Mouse (Mus musculus): ENCODE results near the gene Yipf4. TPM values are rescaled to one million over a fixed set of nuclear protein-coding genes. Genes with fewer than 3 reads are reported as not detected.

The Yipf4 gene
- total RNA-seq, 2 experiments from 2014 or later = 26.3 to 28.4 TPM

GRCm38 (mm10) chr17:74522797-74523723, 33.8 kb downstream of the Yipf4 start:
- no peak for DNase-seq (ENCODE audit: low spot score)

GRCm38 (mm10) chr17:74526117-74526516, 36.8 kb downstream of the Yipf4 start:
- DNase-seq (ENCODE audit: low spot score) = no peak

DNA sequence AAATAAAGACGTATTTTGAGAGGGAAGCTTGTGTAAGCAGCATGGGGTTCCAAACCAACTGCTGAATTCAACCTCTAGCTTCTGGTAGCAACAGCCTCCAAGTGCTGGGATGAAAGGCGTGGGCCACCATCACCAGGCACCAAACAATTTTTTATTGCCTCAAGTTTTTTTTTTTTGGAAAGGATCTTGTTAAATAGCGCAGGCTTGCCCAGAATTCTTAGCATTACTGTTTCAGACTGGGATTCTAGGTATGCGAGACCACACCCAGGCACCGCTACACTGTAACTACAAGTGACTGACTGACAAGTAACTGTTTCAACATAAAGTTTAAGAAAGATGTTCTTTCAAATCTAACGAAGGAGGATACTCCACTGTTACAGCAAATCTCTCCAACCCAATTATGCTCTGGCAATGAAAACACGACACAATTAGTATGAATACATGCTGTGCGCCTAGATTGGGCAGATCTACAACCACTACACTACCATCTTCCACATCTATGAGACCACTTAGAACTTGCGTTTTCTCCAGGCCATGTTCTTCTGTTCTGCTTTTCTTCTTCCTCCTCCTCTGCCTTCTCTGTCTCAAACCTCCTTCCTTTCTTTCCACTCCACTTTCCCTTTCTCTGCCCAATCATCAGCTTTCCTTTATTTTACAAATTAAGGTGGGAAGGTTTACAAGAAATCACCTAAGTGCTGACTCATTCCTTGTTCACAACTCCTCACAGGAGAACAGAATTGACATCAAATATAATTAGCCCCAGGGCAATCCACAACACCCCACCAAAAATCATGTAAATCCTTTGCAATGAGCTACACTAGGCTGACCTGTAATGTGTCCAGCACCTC, 37.7 kb downstream of the Yipf4 start:
- no peak for DNase-seq (ENCODE audit: low spot score)

GRCm38 (mm10) chr17:74527729-74528607, 38.7 kb downstream of the Yipf4 start, which contains the start of gene Birc6:
Gene Birc6 (plus strand): TSS chr17:74528295.
- DNase-seq (ENCODE audit: low spot score) = peak; percentile 100

- DNase-seq (ENCODE audit: low spot score) = peak; percentile 14
Measured at GRCm38 (mm10) chr17:74528648-74529532, 39.6 kb downstream of the Yipf4 start.

GRCm38 (mm10) chr17:74529533-74529824, 40.2 kb downstream of the Yipf4 start:
- no peak for DNase-seq (ENCODE audit: low spot score)

GRCm38 (mm10) chr17:74534971-74535370, 45.7 kb downstream of the Yipf4 start:
- no peak for DNase-seq (ENCODE audit: low spot score)

- no peak for DNase-seq (ENCODE audit: low spot score)
Measured at GRCm38 (mm10) chr17:74537526-74537925, 48.2 kb downstream of the Yipf4 start.

DNA sequence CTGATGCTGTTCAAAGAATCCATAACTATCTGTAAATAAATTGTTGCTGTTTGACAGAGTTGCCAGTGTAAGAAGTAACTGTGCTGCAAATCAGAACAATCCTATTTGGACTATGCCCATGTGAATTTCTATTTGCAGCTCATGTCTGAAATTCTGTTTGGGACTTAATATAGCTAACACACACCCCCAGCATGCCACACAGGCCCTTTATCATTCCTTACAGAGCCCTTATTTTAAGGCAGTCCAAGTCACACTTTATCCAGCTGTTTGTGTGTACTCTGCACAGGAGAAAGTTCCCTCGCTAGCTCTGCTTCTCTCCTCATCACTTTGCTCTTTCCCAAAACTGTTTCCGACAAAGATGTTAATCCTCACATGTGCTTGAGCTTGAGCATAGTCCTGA, 54.3 kb downstream of the Yipf4 start:
- no peak for DNase-seq (ENCODE audit: low spot score)

Other genes with a start within 250 kb of the Yipf4 start
- gene Memo1, start 194.0 kb upstream of the Yipf4 start, total RNA-seq (2021) = 10 to 100 TPM; 46.8 to 51.8 TPM
- gene Dpy30, start 165.5 kb upstream of the Yipf4 start, total RNA-seq (2021) = 10 to 100 TPM; 48.9 to 51.5 TPM
- 10 to 100 TPM; 45.0 to 46.1 TPM for gene Spast, start 150.5 kb upstream of the Yipf4 start, total RNA-seq (2021)
- gene Slc30a6, start 93.9 kb upstream of the Yipf4 start, total RNA-seq (2021) = 1 to 10 TPM; 5.8 to 6.0 TPM
- under 1 TPM in 1 of 2 experiments, not detected in 1; 0.09 TPM for gene Nlrc4, start 30.4 kb upstream of the Yipf4 start, total RNA-seq (2021)
- 10 to 100 TPM; 48.4 to 56.6 TPM for gene Birc6, start 38.8 kb downstream of the Yipf4 start, total RNA-seq (2021)
- gene Ttc27, start 228.2 kb downstream of the Yipf4 start, total RNA-seq (2021) = 10 to 100 TPM; 12.0 to 12.4 TPM